Mouse (Mus musculus) limb, embryonic 13.5 days (tissue): ENCODE measurements around the gene Ankrd45. TPM values are rescaled to one million over a fixed set of nuclear protein-coding genes. Genes with fewer than 3 reads are reported as not detected.
"Not testable (repeated sequence)": the region's sequence is repeated elsewhere in the genome, so short reads cannot be mapped to it uniquely, and the experiment has no call there.

ENCODE experiments used
- ATAC-seq: fragments of 200-750 bp; cut with Nextera tagmentation; 2 replicates; pipeline ENCODE4 v1.8.0; 2017; ENCODE audit warnings: low read depth, moderate number of reproducible peaks, moderate TSS enrichment; ENCODE audit not compliant: low FRiP score
- H3K27ac ChIP-seq: fragments of 300-500 bp; sonication (generic); 2 replicates; pipeline ENCODE4 v1.5.1; 2015; ENCODE audit warnings: inconsistent platforms, mild to moderate bottlenecking, moderate library complexity
- H3K27me3 ChIP-seq: fragments of 300-500 bp; sonication (generic); 2 replicates; pipeline ENCODE4 v1.6.1; 2015; ENCODE audit warnings: mild to moderate bottlenecking, inconsistent platforms
- H3K36me3 ChIP-seq: fragments of 300-500 bp; sonication (generic); 2 replicates; pipeline ENCODE4 v1.6.1; 2015; ENCODE audit warnings: inconsistent platforms, mild to moderate bottlenecking, moderate library complexity
- H3K4me1 ChIP-seq: fragments of 300-500 bp; sonication (generic); 2 replicates; pipeline ENCODE4 v1.6.1; 2015; ENCODE audit warnings: inconsistent platforms
- H3K4me2 ChIP-seq: fragments of 300-500 bp; sonication (generic); replicated peaks from 2 replicates; pipeline ENCODE4 v1.6.1; 2015; ENCODE audit warnings: inconsistent platforms, mild to moderate bottlenecking, moderate library complexity
- H3K4me3 ChIP-seq: fragments of 300-500 bp; sonication (generic); 2 replicates; pipeline ENCODE4 v1.5.1; 2015; ENCODE audit warnings: moderate library complexity, mild to moderate bottlenecking, inconsistent platforms
- H3K9ac ChIP-seq: fragments of 300-500 bp; sonication (generic); 2 replicates; pipeline ENCODE4 v1.6.1; 2015; ENCODE audit warnings: mild to moderate bottlenecking, inconsistent platforms
- H3K9me3 ChIP-seq: fragments of 300-500 bp; sonication (generic); 2 replicates; pipeline ENCODE4 v1.6.1; 2016; ENCODE audit warnings: inconsistent platforms
- WGBS: fragments of 180-500 bp; shearing (Covaris S2); methylation state at CpG from one replicate; pipeline ENCODE4 v1.1.7; 2015; 5-methylcytosine and 5-hydroxymethylcytosine counted together
- polyA plus RNA-seq: library from polyadenylated mRNA; unstranded; fragments of >200 nt; fragmentation: Nextera tagmentation; extraction: Ambion mirVana; gene quantifications from 2 replicates; pipeline ENCODE4 v1.2.1, GENCODE M21; 2015

Gene Ankrd45
- polyA plus RNA-seq, 1 experiment from 2014 or later = 3.1 TPM

- Histone ChIP-seq H3K4me2 (peak overlapping the region; percentile 61), H3K4me1 (peaks cover 7% of the 10 kb centered on the region; the same call in 1 of the 2 replicates), H3K27me3 (no peaks in the 10 kb centered on the region), H3K36me3 (no peaks in the 10 kb centered on the region), H3K9ac (peak overlapping the region; percentile 51; the same call in 1 of the 2 replicates), H3K9me3 (no peaks in the 10 kb centered on the region), H3K27ac (peak overlapping the region; percentile 83), H3K4me3 (peak overlapping the region; percentile 43)
- WGBS = under 1% methylated on average over 16 of the region's 16 CpGs
- ATAC-seq = peak; percentile 94
Observed at GRCm38 (mm10) chr1:161195541-161196351, 53.3 kb downstream of the Ankrd45 start.

GRCm38 (mm10) chr1:161196364-161196763 lies 53.9 kb downstream of the Ankrd45 start:
- Histone ChIP-seq H3K4me2 (peak overlapping the region; percentile 61), H3K4me3 (peak overlapping the region; percentile 43)
- H3K9me3 ChIP-seq, H3K27me3 ChIP-seq, ATAC-seq, H3K9ac ChIP-seq, H3K4me1 ChIP-seq, H3K27ac ChIP-seq, H3K36me3 ChIP-seq: not testable (repeated sequence)
- WGBS = 47% methylated on average over 11 of the region's 11 CpGs

- Histone ChIP-seq H3K9ac (no peak overlapping the region), H3K36me3 (no peaks in the 10 kb centered on the region), H3K4me2 (no peak overlapping the region), H3K4me1 (peaks cover 5% of the 10 kb centered on the region; the same call in 1 of the 2 replicates), H3K4me3 (no peak overlapping the region), H3K27ac (no peak overlapping the region), H3K9me3 (no peaks in the 10 kb centered on the region), H3K27me3 (no peaks in the 10 kb centered on the region)
- WGBS = 76% methylated on average over 5 of the region's 5 CpGs
- ATAC-seq = no peak
Observed at GRCm38 (mm10) chr1:161199856-161200255, 57.4 kb downstream of the Ankrd45 start.

GRCm38 (mm10) chr1:161214465-161214864 lies 72.0 kb downstream of the Ankrd45 start:
- no peaks in the 10 kb centered on the region for H3K4me1 ChIP-seq
- no peaks in the 10 kb centered on the region for H3K27me3 ChIP-seq
- H3K4me3 ChIP-seq = no peak overlapping the region
- no peaks in the 10 kb centered on the region for H3K36me3 ChIP-seq
- H3K9ac ChIP-seq = no peak overlapping the region
- no peak overlapping the region for H3K4me2 ChIP-seq
- H3K27ac ChIP-seq = no peak overlapping the region
- 30% methylated on average over 4 of the region's 4 CpGs for WGBS
- ATAC-seq = no peak
- no peaks in the 10 kb centered on the region for H3K9me3 ChIP-seq

GRCm38 (mm10) chr1:161219816-161220215 lies 77.3 kb downstream of the Ankrd45 start:
- 67% methylated on average over 3 of the region's 3 CpGs for WGBS
- no peak for ATAC-seq
- H3K27ac ChIP-seq = no peak overlapping the region
- no peaks in the 10 kb centered on the region for H3K36me3 ChIP-seq
- H3K9ac ChIP-seq = no peak overlapping the region
- H3K4me1 ChIP-seq = no peaks in the 10 kb centered on the region
- H3K9me3 ChIP-seq = no peaks in the 10 kb centered on the region
- H3K4me3 ChIP-seq = no peak overlapping the region
- H3K27me3 ChIP-seq = no peaks in the 10 kb centered on the region
- no peak overlapping the region for H3K4me2 ChIP-seq

Other genes with a start within 250 kb of the Ankrd45 start
- gene Rc3h1, start 236.3 kb upstream of the Ankrd45 start, polyA plus RNA-seq = 8.3 and 8.7 TPM in 2 replicates
- gene Serpinc1, start 164.1 kb upstream of the Ankrd45 start, polyA plus RNA-seq = 3.9 and 4.3 TPM in 2 replicates
- 10.8 and 13.4 TPM in 2 replicates for gene Zbtb37, start 107.8 kb upstream of the Ankrd45 start, polyA plus RNA-seq
- 25.4 and 26.9 TPM in 2 replicates for gene Dars2, start 72.0 kb upstream of the Ankrd45 start, polyA plus RNA-seq
- gene Cenpl, start 72.0 kb upstream of the Ankrd45 start, polyA plus RNA-seq = 33.9 and 35.0 TPM in 2 replicates
- 17.1 and 17.3 TPM in 2 replicates for gene Klhl20, start 11.2 kb upstream of the Ankrd45 start, polyA plus RNA-seq
- 0.15 and 0.22 TPM in 2 replicates for gene Tex50, start 16.6 kb downstream of the Ankrd45 start, polyA plus RNA-seq
- gene Prdx6, start 108.5 kb downstream of the Ankrd45 start, polyA plus RNA-seq = 410 and 414 TPM in 2 replicates